Mouse (Mus musculus) Muller cell, postnatal 12 days (primary cell): ENCODE data around the gene Col4a4.
A peak's percentile ranks its signal among the peaks of the same experiment; 100 is the strongest.

Experiments used
- DNase-seq: peaks from one replicate; pipeline ENCODE4 v3.0.0-alpha.2; 2015; ENCODE audit errors: inconsistent ontology term

The Col4a4 gene

DNA sequence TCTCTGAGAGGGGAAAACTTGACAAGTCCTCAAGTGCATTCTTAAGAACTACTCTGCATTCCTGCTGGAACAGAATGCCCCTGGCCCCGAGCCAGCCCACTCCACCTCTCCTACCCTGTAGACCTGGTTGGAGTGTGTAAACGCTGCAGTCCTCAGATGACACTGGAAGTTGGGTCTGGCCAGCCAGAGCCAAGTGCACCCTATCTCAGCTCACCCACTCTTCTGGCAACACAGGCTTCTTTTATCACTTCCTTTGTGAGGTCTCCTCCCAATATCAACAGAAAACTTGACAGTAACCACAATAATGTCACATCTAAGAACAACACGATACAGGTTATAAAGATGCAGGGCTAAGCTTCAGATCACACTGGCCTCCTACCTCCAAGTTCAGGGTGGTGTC lies 8.7 kb downstream of the Col4a4 start:
- peak; percentile 57 for DNase-seq

DNA sequence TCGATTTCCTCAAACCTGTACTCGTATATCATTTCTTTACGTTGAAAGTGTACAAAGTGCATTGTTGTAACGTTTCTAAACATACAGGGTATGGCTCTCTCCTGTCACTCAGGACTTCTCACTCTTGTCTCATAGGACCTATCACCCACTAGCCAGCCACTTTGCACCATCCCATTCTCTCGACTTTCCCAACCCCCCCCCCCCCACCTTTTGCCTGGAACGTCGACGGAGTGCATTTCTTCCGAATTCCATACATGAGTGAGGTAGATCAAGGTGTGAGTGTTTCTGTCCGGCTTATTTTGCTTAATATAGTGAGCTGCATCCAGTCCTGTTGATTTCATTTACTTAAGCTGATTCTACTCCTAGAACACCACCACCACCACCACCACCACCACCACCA lies 9.3 kb downstream of the Col4a4 start:
- no peak for DNase-seq

GRCm38 (mm10) chr1:82576182-82576581 lies 10.5 kb downstream of the Col4a4 start:
- DNase-seq, result no peak

- no peak for DNase-seq
These were observed 11.0 kb downstream of the Col4a4 start for GRCm38 (mm10) chr1:82575681-82576080.

DNA sequence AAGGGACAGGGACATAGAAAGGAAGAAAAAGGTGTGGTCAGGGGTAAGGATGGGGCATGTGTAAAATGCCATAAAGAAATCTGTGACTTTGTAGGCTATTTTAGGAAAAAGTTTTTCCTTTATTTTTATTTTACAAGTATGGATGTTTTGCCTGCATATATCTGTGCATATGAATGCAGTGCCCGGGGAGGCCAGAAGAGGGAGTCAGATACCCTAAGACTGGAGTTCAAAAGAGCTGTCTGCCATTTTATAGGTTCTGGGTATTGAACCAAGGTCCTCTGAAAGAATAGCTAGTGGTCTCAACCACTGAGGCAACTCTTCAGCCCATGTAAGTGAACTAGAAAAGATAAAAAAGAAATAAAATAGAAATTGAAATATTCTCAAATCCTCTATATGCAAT lies 14.9 kb downstream of the Col4a4 start:
- peak; percentile 32 for DNase-seq

GRCm38 (mm10) chr1:82569405-82569804 lies 17.2 kb downstream of the Col4a4 start:
- no peak for DNase-seq

DNA sequence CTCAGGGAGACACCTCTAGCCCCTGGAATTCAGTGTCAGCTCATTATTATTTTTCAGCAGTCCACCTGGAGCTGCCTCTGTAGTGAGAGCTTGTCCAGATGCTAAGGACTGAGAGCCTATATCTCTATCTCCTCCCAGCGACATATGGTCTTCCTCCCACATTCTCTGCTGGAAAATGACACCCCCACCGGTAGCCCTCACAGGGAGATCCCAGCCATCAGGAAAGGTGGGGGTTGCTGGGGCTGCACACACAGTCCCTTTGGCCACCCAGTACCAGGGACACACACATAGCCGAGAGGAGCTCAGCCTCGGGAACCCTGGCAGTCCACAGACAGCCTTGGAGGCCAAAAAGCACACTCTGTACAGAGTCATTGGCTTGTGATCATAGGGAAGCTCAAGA lies 26.4 kb downstream of the Col4a4 start:
- no peak for DNase-seq

GRCm38 (mm10) chr1:82554889-82555288 lies 31.8 kb downstream of the Col4a4 start:
- no peak for DNase-seq

DNA sequence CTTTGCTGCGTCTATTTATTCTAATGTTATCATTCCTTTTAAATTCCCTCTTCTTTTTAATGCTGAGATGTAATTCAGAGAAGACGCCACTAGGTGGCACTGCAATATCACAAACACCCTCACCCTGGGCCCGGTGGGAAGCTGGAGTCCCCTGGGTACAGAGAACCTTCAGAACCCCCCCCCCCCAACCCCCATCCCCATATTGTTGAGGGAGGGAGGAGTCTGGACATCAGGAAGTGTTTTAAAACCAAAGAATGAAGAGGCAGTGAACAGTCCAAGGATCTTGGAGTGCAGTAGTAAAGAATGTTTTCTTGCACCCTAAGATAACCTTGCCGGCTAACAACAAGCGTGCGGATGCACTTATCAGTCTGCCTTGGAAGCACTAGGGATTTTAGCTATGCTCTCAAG lies 32.2 kb downstream of the Col4a4 start:
- peak; percentile 20 for DNase-seq

DNA sequence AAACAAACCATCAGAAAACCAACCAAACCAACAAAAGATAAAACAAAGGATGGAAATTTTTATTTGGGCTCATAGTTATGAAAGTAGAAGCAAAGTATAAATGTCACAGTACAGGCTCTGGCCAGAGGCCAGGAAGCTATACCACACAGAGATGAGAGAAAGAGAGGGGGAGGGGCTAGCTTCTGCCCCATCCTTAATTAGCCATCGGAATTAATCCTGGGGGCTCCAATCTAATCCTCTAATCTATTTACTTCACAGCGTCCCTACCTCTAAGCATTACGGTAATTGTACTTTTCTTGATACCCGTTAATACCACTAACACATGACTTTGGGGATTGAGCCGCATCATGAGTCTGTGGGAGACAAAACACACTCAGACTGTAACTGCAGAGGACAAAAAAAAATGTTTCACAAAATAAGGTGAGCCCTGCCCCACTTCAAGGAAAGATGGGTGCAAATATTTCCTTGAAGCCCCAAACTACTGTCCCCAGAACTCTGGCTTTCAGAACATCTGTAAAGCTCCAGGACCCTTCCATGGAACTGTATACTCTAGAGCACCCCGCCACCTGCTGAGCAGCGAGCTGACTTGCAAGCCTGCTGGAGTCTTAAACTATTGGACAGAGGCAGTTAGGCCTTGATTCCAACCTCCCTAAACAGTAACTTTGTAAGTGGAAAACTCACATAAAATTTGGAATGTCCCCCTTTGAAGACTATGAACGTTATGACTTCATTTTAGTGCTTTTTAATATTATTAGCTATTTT lies 41.3 kb downstream of the Col4a4 start:
- no peak for DNase-seq

DNA sequence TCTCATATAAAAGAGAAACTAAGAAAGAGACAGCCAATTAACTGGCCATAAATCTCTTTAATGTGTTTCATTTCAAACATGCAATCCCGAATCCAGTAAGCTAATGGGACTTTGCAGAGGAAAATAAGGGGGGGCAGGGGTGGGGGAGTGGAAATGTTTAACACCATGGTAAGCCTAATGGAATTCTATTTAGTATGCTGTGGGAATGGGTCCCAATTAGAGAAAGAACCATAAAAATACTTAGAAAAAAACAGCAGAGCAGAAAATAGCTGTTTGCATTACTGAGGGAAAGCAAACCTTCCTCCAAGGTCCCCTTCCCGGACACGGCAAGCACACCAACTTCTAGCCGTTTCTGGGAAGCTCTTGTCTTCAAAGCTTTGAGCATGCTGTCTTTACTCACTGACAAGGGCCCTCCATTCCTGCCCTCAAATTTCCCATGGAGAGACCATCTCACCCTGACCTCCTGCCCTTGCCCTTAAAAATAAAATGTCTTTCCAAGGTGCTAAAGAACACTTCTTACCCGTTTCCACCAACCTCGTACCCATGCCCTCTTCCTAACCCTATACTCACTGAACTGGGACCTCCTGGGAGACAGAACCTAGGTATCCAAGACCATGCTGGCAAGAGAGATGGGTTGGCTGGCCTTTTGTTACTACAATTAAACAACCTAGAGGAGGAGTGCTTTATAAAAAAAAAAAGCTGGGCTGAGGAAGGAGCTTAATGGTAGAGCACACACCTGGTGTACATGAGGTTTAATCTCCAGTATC lies 42.0 kb downstream of the Col4a4 start:
- DNase-seq, result peak; percentile 57

DNA sequence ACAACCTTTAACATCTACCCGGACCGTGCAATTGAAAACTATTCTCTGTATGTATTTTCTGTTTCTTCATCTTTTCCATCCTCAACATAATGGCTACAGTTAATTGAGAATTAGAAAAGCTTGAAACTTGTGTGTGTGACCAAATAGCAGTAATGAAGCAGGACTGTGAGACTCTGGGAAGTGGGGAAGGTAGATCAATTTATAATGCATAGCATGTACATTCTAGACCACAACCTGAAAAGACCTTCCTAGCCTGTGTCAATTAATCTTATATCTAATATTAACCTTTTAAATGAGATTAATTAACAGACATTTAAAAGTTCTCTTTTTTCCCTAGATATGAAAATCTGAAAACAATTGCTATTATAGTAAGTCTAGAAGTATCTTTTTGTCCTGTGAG lies 42.7 kb downstream of the Col4a4 start:
- no peak for DNase-seq

DNA sequence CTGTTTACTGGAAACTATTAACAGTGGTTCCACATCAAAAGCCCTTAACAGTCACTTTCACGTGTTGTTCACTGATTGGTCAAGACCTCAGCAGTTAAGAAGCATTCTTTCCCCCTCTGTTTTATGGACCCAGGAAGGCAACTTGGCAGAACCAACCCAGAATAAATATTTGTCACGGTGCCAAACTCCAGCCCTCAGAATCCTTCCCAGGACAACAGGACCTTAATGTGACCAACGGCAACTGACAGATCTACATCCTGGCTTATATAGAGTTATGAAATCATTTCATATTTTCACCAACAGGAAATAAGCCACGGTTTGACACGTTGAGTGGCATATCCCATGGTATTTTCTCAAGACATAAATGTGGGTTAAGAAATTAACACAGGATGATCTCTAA lies 46.6 kb downstream of the Col4a4 start:
- peak; percentile 56 for DNase-seq

GRCm38 (mm10) chr1:82537848-82538247 lies 48.8 kb downstream of the Col4a4 start:
- DNase-seq, result peak; percentile 7

DNA sequence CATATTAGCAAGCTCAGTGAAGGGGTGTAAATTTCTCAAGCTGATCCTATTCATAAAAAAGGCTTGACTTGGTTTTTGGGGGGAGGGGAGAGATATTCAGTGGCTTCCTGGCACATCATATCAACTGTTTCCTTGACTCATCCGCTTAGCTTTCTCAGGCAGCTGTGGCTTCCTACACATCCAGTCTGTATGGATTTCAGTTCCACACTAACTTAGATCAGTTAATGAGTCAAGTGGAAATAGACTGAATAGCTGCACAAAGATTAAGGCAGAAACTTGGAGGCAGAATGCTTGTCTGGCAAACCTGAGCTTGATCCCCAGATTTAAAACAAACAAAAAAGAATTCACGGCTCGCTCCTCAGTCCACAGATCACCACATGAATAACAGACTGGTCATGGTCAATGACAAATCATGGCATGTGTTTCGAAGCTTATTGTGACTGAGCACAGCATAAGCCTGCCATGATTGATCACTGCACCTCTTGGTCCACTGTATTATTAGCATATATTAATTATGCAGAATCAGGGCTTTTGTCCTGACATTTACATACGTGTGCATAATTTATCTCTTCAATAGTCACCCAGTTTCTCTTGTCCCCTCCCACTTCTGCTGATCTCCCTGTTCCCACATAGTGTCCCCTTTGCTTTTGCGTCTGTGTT lies 50.0 kb downstream of the Col4a4 start:
- no peak for DNase-seq

GRCm38 (mm10) chr1:82527931-82528330 lies 58.7 kb downstream of the Col4a4 start:
- DNase-seq, result no peak

DNA sequence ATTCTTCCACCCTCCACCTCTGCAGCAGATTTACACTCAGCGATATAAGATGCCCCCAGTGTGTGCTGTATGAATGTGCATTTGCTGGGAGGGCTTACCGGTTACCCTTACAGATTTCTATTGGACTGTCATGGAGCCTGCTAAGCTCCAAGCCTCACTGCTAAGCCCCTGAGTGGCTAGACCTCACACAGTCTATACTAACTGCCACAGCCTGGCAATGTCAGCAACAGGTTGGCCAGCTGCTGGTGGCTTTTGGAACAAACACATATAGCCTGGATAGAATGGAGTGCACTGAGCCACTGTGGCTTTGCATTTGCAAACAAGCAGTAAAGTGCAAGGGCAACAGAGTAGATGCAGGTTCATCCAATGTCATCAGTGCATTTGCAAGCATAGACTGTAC lies 94.7 kb downstream of the Col4a4 start:
- DNase-seq, result no peak

GRCm38 (mm10) chr1:82486371-82486770 lies 100.3 kb downstream of the Col4a4 start:
- DNase-seq, result no peak

DNA sequence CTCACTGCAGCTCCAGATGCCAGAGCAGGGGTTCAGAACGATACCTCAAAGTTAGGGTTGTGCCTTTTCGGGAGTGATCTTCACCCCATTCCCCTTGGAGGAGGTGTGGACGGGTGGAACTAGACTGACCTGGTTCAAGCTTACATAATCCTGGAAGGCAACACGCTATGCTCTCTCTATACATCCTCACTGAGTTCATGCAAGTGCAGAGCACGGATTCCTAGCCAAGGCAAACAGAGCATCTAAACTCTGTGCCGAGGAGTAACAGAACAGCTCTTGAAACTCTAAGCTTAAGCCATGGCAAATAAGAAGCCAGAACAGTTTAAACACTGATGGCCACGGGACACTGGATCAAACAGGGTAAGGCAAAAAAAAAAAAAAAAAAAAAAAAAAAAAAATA lies 104.3 kb downstream of the Col4a4 start:
- DNase-seq, result no peak

DNA sequence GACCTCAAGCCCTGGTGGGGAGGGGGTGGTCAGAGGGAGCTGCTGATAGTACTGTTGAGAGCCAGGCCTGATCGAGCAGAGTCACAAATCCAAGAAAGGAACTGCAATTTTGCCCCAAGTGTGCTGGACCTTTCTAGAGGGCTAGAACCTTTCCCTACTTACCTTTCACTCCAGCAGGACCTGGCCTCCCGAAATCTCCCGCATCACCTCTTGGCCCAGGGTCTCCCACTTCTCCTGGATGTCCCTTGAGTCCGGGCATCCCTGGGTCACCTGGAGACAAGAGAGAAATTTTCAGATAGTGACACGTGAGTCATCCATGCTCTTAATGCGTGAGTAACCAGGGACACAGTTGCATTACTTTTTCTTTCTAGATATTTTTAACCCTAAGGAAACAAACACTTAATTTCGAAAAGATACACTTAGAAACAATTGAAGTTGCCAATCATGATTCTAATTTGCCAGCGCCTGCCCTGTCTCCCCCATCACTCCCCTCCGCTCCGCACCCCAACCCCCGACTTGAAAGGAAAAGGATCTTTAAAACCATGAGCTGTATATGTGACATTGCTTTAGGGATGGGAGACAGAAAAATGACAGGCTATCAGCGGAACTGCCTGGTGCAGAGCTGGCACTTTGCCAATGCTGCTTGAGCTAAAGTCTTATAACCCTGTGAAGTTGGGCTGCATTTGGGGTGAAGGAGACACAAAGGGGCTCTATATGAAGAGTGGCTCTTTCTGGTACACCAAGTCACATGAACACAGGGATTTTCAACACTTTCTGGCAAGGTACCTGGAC lies 106.8 kb downstream of the Col4a4 start:
- DNase-seq, result no peak

DNA sequence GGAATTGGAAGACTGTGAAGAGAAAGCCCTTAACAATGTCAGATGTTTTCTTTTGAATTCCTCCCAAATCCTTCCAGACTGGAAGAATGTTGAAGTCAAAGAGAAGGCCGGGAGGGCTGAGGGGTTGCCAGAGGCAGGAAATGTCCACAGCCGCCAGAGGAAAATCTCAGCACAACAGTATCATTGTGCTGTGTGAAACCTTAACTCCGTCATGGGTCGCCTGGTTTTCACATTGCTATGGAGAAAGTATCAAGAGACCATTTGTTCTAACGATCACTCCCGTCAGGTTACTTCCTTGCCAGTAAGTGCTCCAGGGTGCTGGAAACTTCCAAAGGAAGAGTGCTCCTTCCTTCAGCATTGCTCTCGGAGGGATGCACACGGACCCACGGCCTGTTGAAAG lies 109.9 kb downstream of the Col4a4 start:
- no peak for DNase-seq

DNA sequence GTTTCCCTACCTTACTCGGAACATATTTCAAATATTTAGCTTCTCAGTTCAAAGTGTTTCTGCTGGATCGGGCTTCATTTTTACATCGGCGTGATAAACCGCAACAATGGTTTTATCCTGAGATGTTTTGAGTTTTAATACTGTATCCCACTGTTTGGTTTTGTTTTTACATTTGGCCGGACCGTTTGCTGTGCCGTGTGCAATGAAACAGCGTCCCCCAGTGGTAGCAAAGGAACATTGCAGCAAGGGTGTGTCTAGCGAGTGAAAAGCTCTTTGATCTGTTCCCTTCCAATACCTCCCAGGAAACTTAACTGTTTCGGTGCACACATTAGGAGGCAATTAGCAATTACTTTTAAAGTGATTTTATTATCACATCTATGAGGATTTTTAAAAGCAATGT lies 110.4 kb downstream of the Col4a4 start:
- no peak for DNase-seq
